15 mouse cellular contexts compared by ENCODE assay signal in the genomic region with DNA sequence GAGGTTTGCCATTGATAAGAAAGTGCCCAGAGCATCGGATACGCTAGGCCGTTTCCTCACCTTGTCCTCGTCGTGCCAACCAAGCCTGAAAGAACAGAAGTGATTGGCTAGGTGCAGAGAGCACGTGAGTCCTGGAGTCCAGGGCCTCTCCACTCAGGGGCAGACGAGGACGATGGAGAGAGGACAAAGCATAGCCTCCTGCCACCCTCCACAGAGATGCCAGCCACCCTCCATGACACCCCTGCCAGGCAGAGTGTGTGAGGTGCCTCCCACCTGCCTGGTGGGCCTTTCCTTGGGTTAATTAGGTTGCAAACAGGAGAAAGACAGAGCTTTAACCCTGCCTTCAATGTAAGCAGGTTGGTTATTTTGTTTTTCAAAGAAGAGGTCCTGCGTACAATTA.
DNase-seq lines count a peak whose midpoint lies in the region; ATAC-seq lines count a peak whose summit lies in the region.
"Had no signal": no experiment of that assay in that cellular context is flagged by ENCODE, and none has a peak within 500 bp of the region (broad histone marks: within the 10 kb centered on the region; RNA-seq: fewer than 3 reads in every experiment).

No protein-coding gene starts in this region.

- peaks cover 6% of the 10 kb centered on the region for H3K4me1 ChIP-seq in forebrain, embryonic 11.5 days (replicated peaks; ENCODE audit: control insufficient read depth, insufficient read depth, low read length)
- peaks cover 49% of the 10 kb centered on the region for H3K4me1 ChIP-seq in forebrain, embryonic 15.5 days
- peaks cover 13% of the 10 kb centered on the region for H3K4me1 ChIP-seq in hindbrain, embryonic 16.5 days (ENCODE audit: control insufficient read depth, insufficient read depth, low read depth, low read length)
- H3K4me1 ChIP-seq in midbrain, embryonic 16.5 days (ENCODE audit: control insufficient read depth, insufficient read depth, low read length), result peaks cover 68% of the 10 kb centered on the region

- WGBS in forebrain, embryonic 11.5 days, result 78% methylated on average over 9 of the region's 9 CpGs
- 62% methylated on average over 9 of the region's 9 CpGs for WGBS in forebrain, embryonic 15.5 days
- 58% methylated on average over 9 of the region's 9 CpGs for WGBS in hindbrain, embryonic 16.5 days
- WGBS in midbrain, embryonic 16.5 days, result 35% methylated on average over 9 of the region's 9 CpGs

- no peak for DNase-seq in forebrain, embryonic 11.5 days (ENCODE audit: low spot score)
- no peak for DNase-seq in lung, postnatal 4 days
- DNase-seq in adrenal gland, adult (ENCODE audit: inconsistent age in 2 of 2, low spot score in 1 of 2), result no peak
- no peak for DNase-seq in retina, embryonic 14.5 days (ENCODE audit: low spot score)
- DNase-seq: adrenal gland, postnatal 25 days; cerebellum, adult 9-11 months; liver, embryonic 13.5 days; thymus, postnatal 25 days had no signal

- no peaks in the 10 kb centered on the region for H3K36me3 ChIP-seq in forebrain, embryonic 11.5 days (ENCODE audit: control insufficient read depth, insufficient read depth, low read length)
- no peaks in the 10 kb centered on the region for H3K36me3 ChIP-seq in forebrain, embryonic 15.5 days
- no peaks in the 10 kb centered on the region for H3K36me3 ChIP-seq in hindbrain, embryonic 16.5 days (ENCODE audit: control insufficient read depth, insufficient read depth, low read length)
- H3K36me3 ChIP-seq in midbrain, embryonic 16.5 days (ENCODE audit: control insufficient read depth, insufficient read depth, low read length), result no peaks in the 10 kb centered on the region
- H3K36me3 ChIP-seq: G1E; liver, embryonic 13.5 days had no signal

- no peak overlapping the region for H3K4me2 ChIP-seq in forebrain, embryonic 11.5 days (ENCODE audit: low read depth, low read length, severe bottlenecking)
- no peak overlapping the region for H3K4me2 ChIP-seq in forebrain, embryonic 15.5 days (replicated peaks)
- H3K4me2 ChIP-seq in hindbrain, embryonic 16.5 days (ENCODE audit: low read length), result no peak overlapping the region
- no peak overlapping the region for H3K4me2 ChIP-seq in midbrain, embryonic 16.5 days (ENCODE audit: low read length)
- H3K4me2 ChIP-seq: liver, embryonic 13.5 days had no signal

- H3K4me3 ChIP-seq in forebrain, embryonic 11.5 days (ENCODE audit: low read depth, low read length), result no peak overlapping the region
- H3K4me3 ChIP-seq in forebrain, embryonic 15.5 days, result no peak overlapping the region
- no peak overlapping the region for H3K4me3 ChIP-seq in hindbrain, embryonic 16.5 days (ENCODE audit: low read length)
- H3K4me3 ChIP-seq in midbrain, embryonic 16.5 days (ENCODE audit: low read depth, low read length), result no peak overlapping the region
- H3K4me3 ChIP-seq: liver, embryonic 13.5 days; megakaryocyte, embryonic 14.5 days had no signal

- no peaks in the 10 kb centered on the region for H3K9me3 ChIP-seq in forebrain, embryonic 11.5 days (ENCODE audit: control insufficient read depth, low read length)
- no peaks in the 10 kb centered on the region for H3K9me3 ChIP-seq in forebrain, embryonic 15.5 days
- H3K9me3 ChIP-seq in hindbrain, embryonic 16.5 days (ENCODE audit: control insufficient read depth, low read length), result no peaks in the 10 kb centered on the region
- H3K9me3 ChIP-seq in midbrain, embryonic 16.5 days (replicated peaks; ENCODE audit: control insufficient read depth, low read length, poor library complexity, severe bottlenecking), result no peaks in the 10 kb centered on the region
- H3K9me3 ChIP-seq: liver, embryonic 13.5 days; megakaryocyte, embryonic 14.5 days had no signal

- peak overlapping the region; percentile 43; the same call in 1 of the 2 replicates for H3K27ac ChIP-seq in forebrain, embryonic 11.5 days (ENCODE audit: low read depth, low read length)
- H3K27ac ChIP-seq in forebrain, embryonic 15.5 days (replicated peaks), result peak overlapping the region; percentile 84
- peak overlapping the region; percentile 24 for H3K27ac ChIP-seq in hindbrain, embryonic 16.5 days (ENCODE audit: low read depth, low read length)
- H3K27ac ChIP-seq in midbrain, embryonic 16.5 days (ENCODE audit: low read length), result peak overlapping the region; percentile 89
- H3K27ac ChIP-seq: liver, embryonic 13.5 days; stomach, postnatal 0 days had no signal

- no peaks in the 10 kb centered on the region; the same call in 1 of the 2 replicates for H3K27me3 ChIP-seq in forebrain, embryonic 11.5 days (ENCODE audit: control insufficient read depth, insufficient read depth, low read length)
- no peaks in the 10 kb centered on the region for H3K27me3 ChIP-seq in forebrain, embryonic 15.5 days
- no peaks in the 10 kb centered on the region; the same call in 1 of the 2 replicates for H3K27me3 ChIP-seq in hindbrain, embryonic 16.5 days (replicated peaks; ENCODE audit: control insufficient read depth, insufficient read depth, low read length)
- H3K27me3 ChIP-seq in midbrain, embryonic 16.5 days (ENCODE audit: control insufficient read depth, insufficient read depth, low read depth, low read length), result no peaks in the 10 kb centered on the region
- H3K27me3 ChIP-seq: liver, embryonic 13.5 days had no signal

- no peak for ATAC-seq in forebrain, embryonic 11.5 days (replicated peaks; ENCODE audit: low FRiP score)
- no peak; the same call in 1 of the 2 replicates for ATAC-seq in forebrain, embryonic 15.5 days (replicated peaks)
- ATAC-seq in hindbrain, embryonic 16.5 days, result no peak; the same call in 1 of the 2 replicates
- ATAC-seq in midbrain, embryonic 16.5 days, result 0 out of 2 replicates have a peak, but pooled peaks have one; percentile 36
- ATAC-seq: lung, postnatal 0 days had no signal

- H3K9ac ChIP-seq in forebrain, embryonic 11.5 days (ENCODE audit: low read length), result no peak overlapping the region
- H3K9ac ChIP-seq in forebrain, embryonic 15.5 days (replicated peaks), result no peak overlapping the region
- H3K9ac ChIP-seq in hindbrain, embryonic 16.5 days (ENCODE audit: low read depth, low read length), result no peak overlapping the region
- 0 out of 2 replicates have a peak overlapping the region, but pooled peaks have one; percentile 26 for H3K9ac ChIP-seq in midbrain, embryonic 16.5 days (ENCODE audit: low read depth, low read length)
- H3K9ac ChIP-seq: liver, embryonic 13.5 days had no signal

Comparison
In these comparisons a context has a peak if more than half of its experiments do, and no peak if none do; other contexts are left out.
1. H3K27ac ChIP-seq: peak in every context shown above with its lines; median percentile 89 in midbrain, embryonic 16.5 days; 84 in forebrain, embryonic 15.5 days; 43 in forebrain, embryonic 11.5 days; 24 in hindbrain, embryonic 16.5 days.